Mouse (Mus musculus) heart, adult 9 months (tissue): ENCODE data around the gene Gm13178.

ENCODE experiments used
- DNase-seq, 2 experiments: peaks; one replicate each; pipeline ENCODE4 v3.0.0; 2022; ENCODE audit warnings: low spot score in 2 of 2

Gm13178 gene

DNA sequence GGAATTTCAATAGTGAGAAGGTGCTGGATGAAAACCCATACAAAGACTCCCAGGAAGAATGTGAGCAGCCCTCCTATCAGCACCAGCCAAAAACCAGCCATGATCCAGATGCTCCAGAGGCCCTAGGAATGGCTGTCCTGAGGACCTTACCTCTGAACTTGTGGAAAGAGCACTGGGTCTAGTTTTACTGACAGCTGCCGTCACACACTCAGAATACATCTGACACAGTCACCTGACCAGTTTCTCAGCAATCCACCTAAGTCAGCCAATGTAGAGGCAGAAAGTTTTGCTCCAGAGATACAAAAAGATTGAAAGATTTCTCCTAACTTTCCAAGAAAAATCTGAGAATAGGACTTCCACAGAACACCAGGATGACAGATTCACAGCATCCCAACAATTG, at the start of gene Gm13178:
Gene Gm13178 (minus strand): TSS at position 101 of the 400 bp plus-strand sequence.
- no peak for DNase-seq

DNA sequence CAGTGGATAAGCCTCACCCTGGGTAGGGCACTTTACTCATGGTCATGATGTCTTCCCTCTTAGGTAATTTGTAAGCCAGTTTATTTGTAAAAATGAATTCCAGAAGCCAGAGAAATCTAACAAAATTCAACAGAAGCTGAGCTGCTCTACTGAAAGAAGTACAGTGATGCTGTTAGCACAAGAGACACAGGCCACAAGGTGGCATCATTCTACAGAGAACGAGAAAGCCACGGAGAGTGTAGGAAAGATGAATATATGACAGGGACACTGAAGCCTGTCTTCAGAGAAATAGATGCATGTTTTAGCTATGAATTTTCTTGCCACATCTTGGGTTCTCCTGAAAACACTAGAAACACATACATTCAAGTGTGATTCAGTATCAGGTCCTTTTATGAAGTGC, 44.5 kb upstream of the Gm13178 start:
- DNase-seq = peak in 1 of 2 experiments; percentile 17

DNA sequence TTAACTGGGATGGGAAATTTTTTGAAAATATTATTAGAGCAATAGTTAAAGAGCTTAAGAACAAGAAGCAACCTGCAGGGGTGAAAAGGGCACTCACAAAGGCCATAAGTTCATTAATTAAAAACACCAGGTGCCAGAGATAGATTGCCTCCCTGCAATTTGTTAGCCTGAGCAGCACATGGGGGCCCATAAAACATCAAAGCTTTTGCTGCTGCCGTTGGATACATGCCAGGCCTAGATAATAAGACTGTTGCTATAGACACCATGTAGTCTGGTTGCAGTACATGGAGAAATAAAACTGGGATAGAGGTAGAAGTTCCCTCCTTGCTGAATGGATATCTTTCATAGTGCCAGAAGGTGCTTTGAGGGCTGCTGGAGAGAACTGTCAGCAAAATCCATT, 27.9 kb upstream of the Gm13178 start:
- no peak for DNase-seq

DNA sequence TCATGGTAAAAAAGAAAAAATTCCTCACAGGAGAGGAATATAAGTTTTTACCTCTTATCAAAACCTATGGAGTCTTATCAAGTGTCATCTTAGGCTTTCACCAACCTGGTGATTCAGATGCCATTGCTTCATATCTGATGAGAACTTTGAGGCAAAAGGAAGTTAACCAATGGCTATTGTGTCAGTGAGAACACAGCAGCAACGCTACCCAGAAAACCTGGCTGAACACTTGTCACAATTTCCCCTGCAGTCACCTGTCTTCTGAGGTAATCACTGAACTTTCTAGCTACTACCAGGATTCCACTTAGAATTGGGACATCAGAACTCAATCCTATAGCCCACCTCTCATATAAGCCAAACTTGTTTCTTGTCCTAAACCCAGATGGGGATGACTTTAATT, 1.5 kb downstream of the Gm13178 start:
- no peak for DNase-seq

DNA sequence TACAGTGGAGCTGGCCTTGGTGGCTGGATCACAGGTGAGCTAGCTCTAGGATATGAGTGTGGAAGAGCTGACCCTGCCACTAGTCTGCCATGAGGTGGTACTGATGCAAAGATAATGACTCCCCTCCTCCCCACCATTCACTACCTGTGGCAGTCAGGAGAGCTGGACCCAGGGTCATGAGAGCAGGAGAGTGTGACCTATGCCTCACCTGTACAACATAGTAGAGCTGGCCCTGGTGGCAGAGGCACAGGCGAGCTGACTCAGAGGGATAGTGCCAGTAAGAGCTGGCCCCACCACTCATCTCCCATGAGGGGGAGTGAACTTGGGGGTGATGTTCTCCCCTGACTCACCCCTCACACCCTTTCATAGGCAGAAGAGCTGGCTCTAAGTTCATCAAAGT, 2.9 kb downstream of the Gm13178 start:
- DNase-seq = no peak

DNA sequence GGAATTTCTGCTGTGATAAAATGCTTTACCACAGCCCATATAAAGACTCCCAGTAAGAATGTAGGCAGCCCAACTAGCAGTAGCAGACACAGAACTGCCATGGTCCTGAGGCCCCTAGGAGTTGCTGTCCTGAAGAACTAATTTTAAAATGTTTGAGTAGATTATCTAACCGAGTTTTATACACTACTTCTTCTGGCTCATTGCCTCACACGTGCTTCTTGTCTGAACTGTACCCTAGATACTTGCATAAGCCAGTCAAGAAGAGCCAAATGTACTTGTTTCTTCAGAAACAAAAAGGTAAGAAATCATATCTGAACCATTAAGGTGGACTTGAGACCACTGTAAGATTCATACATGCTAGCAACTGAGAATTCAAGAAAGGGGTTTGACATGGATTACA, 34.9 kb downstream of the Gm13178 start, which contains the start of gene Gm436:
Gene Gm436 (minus strand): TSS at position 101 of the 400 bp plus-strand sequence.
- no peak for DNase-seq
